Mouse (Mus musculus): ENCODE data around the gene Nenf.

The Nenf gene

GRCm38 (mm10) chr1:191323381-191323780 lies 5.4 kb upstream of the Nenf start:
- no peak for DNase-seq (ENCODE audit: low read depth, low spot score)

GRCm38 (mm10) chr1:191318686-191319085 lies 692 bp upstream of the Nenf start:
- no peak for DNase-seq (ENCODE audit: low read depth, low spot score)

- no peak for DNase-seq (ENCODE audit: low read depth, low spot score)
Observed at GRCm38 (mm10) chr1:191316818-191317217, 1.2 kb downstream of the Nenf start.

- DNase-seq (ENCODE audit: low read depth, low spot score) = no peak
Observed at GRCm38 (mm10) chr1:191313926-191314325, 4.1 kb downstream of the Nenf start.

- DNase-seq (ENCODE audit: low read depth, low spot score) = no peak
Observed at GRCm38 (mm10) chr1:191313158-191313557, 4.8 kb downstream of the Nenf start.

- DNase-seq (ENCODE audit: low read depth, low spot score) = peak; percentile 78
Observed at GRCm38 (mm10) chr1:191312513-191312941, 5.5 kb downstream of the Nenf start.

DNA sequence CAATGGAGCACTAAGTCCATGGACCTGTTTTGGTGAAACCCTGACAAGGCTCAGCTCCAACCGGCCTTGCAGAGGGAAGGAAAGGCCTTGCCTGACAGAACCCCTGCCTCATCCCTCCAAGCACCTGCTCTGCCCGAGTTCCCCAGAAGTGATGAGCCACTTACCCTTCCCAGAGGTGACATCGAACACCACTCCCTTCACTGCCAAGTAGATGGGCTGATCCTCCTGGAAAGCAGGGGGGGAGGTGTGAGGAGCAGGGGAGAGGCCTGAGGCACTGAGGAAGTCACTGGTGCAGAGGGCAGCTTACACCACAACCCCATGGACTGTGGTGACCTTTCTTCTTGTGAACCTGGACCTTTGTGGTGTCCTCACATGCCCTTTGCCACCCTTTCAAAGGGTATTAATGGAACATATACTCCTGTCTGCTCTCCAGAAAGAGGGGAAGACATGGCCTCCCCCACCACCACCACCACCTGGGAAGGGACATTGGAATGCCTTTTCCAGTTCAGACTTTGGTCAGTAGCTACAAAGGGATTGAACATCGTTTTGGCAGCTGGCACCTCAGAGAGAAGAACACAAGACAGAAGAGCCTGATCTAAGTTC lies 6.6 kb downstream of the Nenf start:
- DNase-seq (ENCODE audit: low read depth, low spot score) = no peak

DNA sequence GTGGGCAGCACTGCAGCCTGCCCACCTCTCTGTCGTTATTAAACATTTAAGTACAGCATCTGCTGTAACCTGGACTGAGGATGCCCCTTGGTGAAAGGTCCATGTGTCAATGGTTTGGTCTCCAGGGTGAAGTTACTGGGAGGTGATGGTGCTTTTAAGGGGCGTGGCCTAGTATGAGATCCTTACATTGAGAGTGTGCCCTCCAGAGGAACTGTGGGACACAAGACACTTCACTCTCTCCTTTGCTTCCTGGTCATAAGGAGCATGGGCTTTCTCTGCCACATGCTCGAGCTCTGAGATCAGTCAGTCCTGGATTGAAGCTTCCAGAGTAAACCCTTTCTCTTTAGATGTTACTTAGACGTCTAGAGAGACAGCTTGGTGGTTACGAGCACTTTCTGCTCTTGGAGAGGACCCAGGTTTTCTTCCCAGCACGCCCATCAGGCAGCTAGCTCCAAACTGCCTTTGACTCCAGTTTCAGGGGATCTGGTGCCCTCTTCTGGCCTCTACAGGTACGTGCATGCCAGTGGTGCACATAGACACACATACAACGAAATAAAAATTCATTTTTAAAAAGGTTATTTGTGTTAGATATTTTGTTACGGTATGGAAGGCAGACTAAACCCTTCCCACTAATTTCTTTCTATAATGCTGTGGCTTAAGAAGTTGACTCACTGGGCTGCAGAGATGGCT lies 10.1 kb downstream of the Nenf start:
- no peak for DNase-seq (ENCODE audit: low read depth, low spot score)

- no peak for DNase-seq (ENCODE audit: low read depth, low spot score)
Observed at GRCm38 (mm10) chr1:191306316-191306715, 11.7 kb downstream of the Nenf start.

DNA sequence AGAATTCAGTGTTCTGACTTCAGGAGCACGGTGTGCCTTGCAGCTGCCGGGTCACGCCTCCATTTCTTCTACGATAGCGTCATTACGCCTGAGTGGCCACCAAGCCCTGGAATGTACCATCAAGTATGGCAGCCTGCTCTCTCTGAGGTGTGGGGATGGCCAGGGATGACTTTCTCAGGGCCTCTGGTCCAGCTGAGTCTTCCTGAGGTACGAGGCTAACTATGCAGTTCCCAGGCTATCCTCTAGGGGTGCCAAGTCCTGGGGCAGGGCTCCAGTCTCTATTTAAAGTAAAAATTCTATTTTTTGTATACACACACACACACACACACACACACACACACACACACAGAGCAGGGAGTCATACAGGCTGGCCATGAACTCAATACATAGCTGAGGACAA lies 12.4 kb downstream of the Nenf start:
- DNase-seq (ENCODE audit: low read depth, low spot score) = peak; percentile 23

- no peak for DNase-seq (ENCODE audit: low read depth, low spot score)
Observed at GRCm38 (mm10) chr1:191304216-191304615, 13.8 kb downstream of the Nenf start.

- no peak for DNase-seq (ENCODE audit: low read depth, low spot score)
Observed at GRCm38 (mm10) chr1:191303736-191304135, 14.3 kb downstream of the Nenf start.

GRCm38 (mm10) chr1:191301903-191302302 lies 16.1 kb downstream of the Nenf start:
- no peak for DNase-seq (ENCODE audit: low read depth, low spot score)

DNA sequence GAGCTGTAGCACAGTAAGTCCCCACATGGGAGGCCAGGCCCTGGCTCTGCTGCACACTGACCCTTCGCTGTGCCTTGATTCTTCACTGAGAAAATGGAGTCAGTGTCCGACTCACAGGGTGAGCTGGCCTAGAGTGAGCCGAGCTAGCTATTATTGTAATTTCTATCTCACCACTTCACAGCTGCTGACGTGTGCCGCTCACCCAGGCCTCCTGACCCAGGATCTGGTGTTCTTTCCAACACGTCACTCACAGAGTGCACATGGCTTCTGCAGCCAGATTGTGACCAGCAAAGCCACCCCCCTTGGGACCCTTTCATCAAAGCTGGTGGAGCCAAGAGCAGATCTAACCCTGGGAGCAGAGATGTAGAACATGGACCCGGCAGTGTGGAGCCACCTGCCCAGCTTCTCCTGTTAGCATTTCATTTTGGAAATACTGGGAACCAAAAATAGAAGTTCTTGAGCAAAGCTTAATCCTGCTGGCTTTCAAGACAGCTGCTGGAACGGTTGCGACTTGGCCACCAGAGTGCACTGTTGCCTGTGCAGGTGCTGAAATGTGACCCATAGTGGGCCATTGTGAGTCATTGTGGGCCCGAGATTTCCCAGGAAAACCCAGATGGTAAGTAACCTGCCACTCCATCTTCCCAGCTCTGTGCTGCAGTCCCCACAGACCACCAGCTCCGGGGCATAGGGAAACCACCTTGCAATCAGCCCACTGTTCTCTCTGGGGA lies 18.6 kb downstream of the Nenf start:
- DNase-seq (ENCODE audit: low read depth, low spot score) = peak; percentile 40

- DNase-seq (ENCODE audit: low read depth, low spot score) = no peak
Observed at GRCm38 (mm10) chr1:191298304-191298703, 19.7 kb downstream of the Nenf start.

DNA sequence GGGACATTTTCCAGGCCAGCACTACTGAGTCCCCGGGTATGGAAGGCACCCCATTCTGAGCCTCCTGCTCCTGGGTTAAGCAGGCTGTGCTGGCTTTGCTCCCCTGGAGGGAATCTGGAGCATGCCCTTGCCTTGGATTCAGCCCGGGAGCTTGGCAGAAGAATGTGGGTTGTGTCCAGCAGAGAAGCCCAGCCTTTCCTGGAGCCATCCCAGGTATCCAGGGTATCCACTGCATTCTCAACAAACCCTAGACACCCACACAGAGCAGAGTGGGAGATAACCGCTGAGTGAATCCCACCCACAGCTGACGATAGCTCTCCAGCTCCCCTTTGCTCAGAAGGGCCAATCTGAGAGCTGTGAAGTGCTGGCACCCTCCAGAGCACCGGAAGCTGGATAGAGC lies 21.5 kb downstream of the Nenf start:
- no peak for DNase-seq (ENCODE audit: low read depth, low spot score)

DNA sequence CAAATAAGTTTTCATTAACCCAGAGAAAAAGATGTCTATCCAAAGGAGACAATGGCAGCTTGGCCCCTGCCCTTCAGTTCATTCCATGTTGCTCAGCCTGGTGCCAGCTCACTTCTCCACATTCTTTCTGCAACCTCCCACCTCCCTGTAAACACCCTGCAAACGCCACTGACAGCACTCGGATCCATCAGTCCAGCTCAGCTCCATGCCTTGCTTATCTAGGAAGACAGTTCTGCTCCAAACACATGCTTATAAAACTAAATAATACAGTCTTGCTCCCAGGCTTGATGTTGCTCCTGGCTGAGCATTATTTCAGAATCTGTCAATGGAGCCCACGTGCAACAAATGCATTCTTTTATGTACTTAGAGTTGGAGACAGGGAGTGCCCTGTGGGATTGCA lies 22.2 kb downstream of the Nenf start:
- no peak for DNase-seq (ENCODE audit: low read depth, low spot score)

GRCm38 (mm10) chr1:191293996-191294795 lies 23.8 kb downstream of the Nenf start:
- DNase-seq (ENCODE audit: low read depth, low spot score) = no peak

DNA sequence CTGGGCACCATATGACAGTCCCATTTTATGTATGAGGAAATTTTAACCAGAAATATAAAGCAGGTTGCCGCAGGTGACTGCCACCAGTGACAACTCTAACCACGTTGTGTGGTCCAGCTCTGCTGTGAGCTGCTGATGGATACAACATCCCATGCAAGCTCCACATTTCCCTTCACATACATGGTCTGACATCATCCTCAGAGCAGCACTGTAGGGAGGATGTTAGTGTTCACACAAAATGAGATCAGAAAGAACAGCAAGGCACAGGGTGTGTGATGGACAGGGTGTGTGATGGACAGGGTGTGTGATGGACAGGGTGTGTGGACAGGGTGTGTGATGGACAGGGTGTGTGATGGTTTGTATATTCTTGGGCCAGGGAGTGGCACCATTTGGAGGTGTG lies 24.9 kb downstream of the Nenf start:
- DNase-seq (ENCODE audit: low read depth, low spot score) = no peak

DNA sequence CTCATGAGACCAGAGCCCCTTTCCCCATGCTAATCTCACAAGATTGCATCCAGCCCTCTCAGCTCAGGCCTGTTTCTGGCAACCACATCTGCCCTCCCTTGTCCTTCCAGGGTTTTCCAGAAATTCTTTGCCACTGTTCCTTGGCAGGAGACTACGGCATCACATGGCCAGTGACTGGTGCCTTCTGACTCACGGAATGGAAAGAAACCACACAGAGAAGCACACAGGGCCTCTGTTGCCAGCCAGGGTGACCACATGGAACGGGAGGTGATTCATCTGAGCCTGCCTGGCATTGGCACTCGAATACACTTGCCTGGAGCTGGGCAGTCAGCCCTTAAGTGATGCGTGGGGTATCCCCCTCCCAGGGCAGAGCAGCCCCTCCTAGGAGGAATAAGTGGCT lies 25.6 kb downstream of the Nenf start:
- DNase-seq (ENCODE audit: low read depth, low spot score) = no peak

DNA sequence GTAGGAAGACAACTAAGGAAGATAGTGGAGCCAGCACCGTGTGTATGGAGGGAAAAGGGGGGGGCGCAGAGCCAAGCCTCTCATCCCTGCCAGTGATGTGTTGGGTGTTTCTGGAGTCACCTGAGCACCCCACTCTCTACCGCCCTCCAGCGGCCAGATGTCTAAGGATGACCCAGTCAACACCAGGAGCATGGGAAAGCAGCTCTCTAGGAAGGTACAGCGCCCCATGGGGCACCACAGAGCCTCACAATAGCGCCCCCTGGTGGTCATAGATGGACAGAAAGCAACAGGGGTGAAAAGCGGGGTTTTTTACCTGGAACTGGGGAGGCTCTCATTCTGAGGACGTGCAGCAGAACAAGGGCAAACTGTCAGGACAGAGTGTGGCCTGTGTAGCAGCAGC lies 29.2 kb downstream of the Nenf start:
- DNase-seq (ENCODE audit: low read depth, low spot score) = peak; percentile 41

GRCm38 (mm10) chr1:191284502-191284901 lies 33.5 kb downstream of the Nenf start:
- no peak for DNase-seq (ENCODE audit: low read depth, low spot score)
